Mouse (Mus musculus) midbrain, embryonic 11.5 days (tissue): Measurements from ENCODE around the gene Parp3. TPM values are rescaled to one million over a fixed set of nuclear protein-coding genes. Genes with fewer than 3 reads are reported as not detected.

Experiments used
- ATAC-seq: fragments of 200-750 bp; cut with Nextera tagmentation; 2 replicates; pipeline ENCODE4 v1.8.0; 2017; ENCODE audit warnings: moderate TSS enrichment, moderate library complexity; ENCODE audit not compliant: low FRiP score
- DNase-seq: peaks from one replicate; pipeline ENCODE4 v3.0.0; 2015; ENCODE audit warnings: low spot score; ENCODE audit errors: missing footprints
- H3K27ac ChIP-seq: fragments of 300-500 bp; sonication (generic); 2 replicates; pipeline ENCODE4 v1.5.1; 2014; ENCODE audit warnings: low read depth, low read length
- H3K27me3 ChIP-seq: fragments of 300-500 bp; sonication (generic); 2 replicates; pipeline ENCODE4 v1.6.1; 2014; ENCODE audit warnings: mild to moderate bottlenecking, low read length, moderate library complexity, mixed read lengths; ENCODE audit not compliant: control insufficient read depth, insufficient read depth
- H3K36me3 ChIP-seq: fragments of 300-500 bp; sonication (generic); 2 replicates; pipeline ENCODE4 v1.6.1; 2014; ENCODE audit warnings: mild to moderate bottlenecking, low read length, moderate library complexity, mixed read lengths; ENCODE audit not compliant: control insufficient read depth, insufficient read depth
- H3K4me1 ChIP-seq: fragments of 300-500 bp; sonication (generic); 2 replicates; pipeline ENCODE4 v1.6.1; 2014; ENCODE audit warnings: low read length; ENCODE audit not compliant: control insufficient read depth, insufficient read depth
- H3K4me2 ChIP-seq: fragments of 300-500 bp; sonication (generic); 2 replicates; pipeline ENCODE4 v1.6.1; 2014; ENCODE audit warnings: mild to moderate bottlenecking, moderate library complexity
- H3K4me3 ChIP-seq: fragments of 300-500 bp; sonication (generic); 2 replicates; pipeline ENCODE4 v1.5.1; 2014; ENCODE audit warnings: low read depth, low read length
- H3K9ac ChIP-seq: fragments of 300-500 bp; sonication (generic); 2 replicates; pipeline ENCODE4 v1.6.1; 2014; ENCODE audit warnings: low read length
- H3K9me3 ChIP-seq: fragments of 300-500 bp; sonication (generic); 2 replicates; pipeline ENCODE4 v1.6.1; 2016; ENCODE audit warnings: low read length; ENCODE audit not compliant: control insufficient read depth
- WGBS: fragments of 180-500 bp; shearing (Covaris S2); extraction: QIAGEN DNeasy Blood & Tissue Kit; methylation state at CpG from one replicate; pipeline ENCODE4 v1.1.7; 2014; 5-methylcytosine and 5-hydroxymethylcytosine counted together
- polyA plus RNA-seq: library from polyadenylated mRNA; unstranded; fragments of >200 nt; fragmentation: Nextera tagmentation; extraction: Ambion mirVana; gene quantifications from 2 replicates; pipeline ENCODE4 v1.2.1, GENCODE M21; 2014

Parp3 gene
- polyA plus RNA-seq, 1 experiment from 2014 or later, result 1.2 TPM

- H3K27ac ChIP-seq, result no peak overlapping the region
- peaks cover 23% of the 10 kb centered on the region for H3K36me3 ChIP-seq
- no peak overlapping the region for H3K4me3 ChIP-seq
- ATAC-seq (no peak), DNase-seq (peak; percentile 86)
- H3K27me3 ChIP-seq, result peaks cover 7% of the 10 kb centered on the region
- H3K4me1 ChIP-seq, result peaks cover 25% of the 10 kb centered on the region
- no peak overlapping the region for H3K4me2 ChIP-seq
- 86% methylated on average over 21 of the region's 21 CpGs for WGBS
- no peaks in the 10 kb centered on the region for H3K9me3 ChIP-seq
- no peak overlapping the region for H3K9ac ChIP-seq
These were observed 13.4 kb downstream of the Parp3 start for GRCm38 (mm10) chr9:106463122-106464063.

- peaks cover 7% of the 10 kb centered on the region for H3K27me3 ChIP-seq
- H3K9me3 ChIP-seq, result no peaks in the 10 kb centered on the region
- DNase-seq (peak; percentile 83), ATAC-seq (no peak)
- H3K4me3 ChIP-seq, result no peak overlapping the region
- H3K4me2 ChIP-seq, result no peak overlapping the region
- H3K27ac ChIP-seq, result no peak overlapping the region
- H3K9ac ChIP-seq, result no peak overlapping the region
- peaks cover 34% of the 10 kb centered on the region for H3K4me1 ChIP-seq
- WGBS, result 89% methylated on average over 12 of the region's 12 CpGs
- H3K36me3 ChIP-seq, result peaks cover 23% of the 10 kb centered on the region
These were observed 14.3 kb downstream of the Parp3 start for GRCm38 (mm10) chr9:106462430-106462800.

GRCm38 (mm10) chr9:106461641-106462429, 14.9 kb downstream of the Parp3 start:
- no peak for ATAC-seq
- H3K27me3 ChIP-seq, result peaks cover 7% of the 10 kb centered on the region
- peak; percentile 62 for DNase-seq
- peaks cover 23% of the 10 kb centered on the region for H3K36me3 ChIP-seq
- no peak overlapping the region for H3K4me2 ChIP-seq
- no peak overlapping the region for H3K9ac ChIP-seq
- H3K4me3 ChIP-seq, result no peak overlapping the region
- H3K27ac ChIP-seq, result no peak overlapping the region
- 82% methylated on average over 16 of the region's 16 CpGs for WGBS
- no peaks in the 10 kb centered on the region for H3K9me3 ChIP-seq
- peaks cover 40% of the 10 kb centered on the region for H3K4me1 ChIP-seq

GRCm38 (mm10) chr9:106461026-106461415, 15.7 kb downstream of the Parp3 start:
- Histone ChIP-seq H3K4me2 (no peak overlapping the region), H3K36me3 (peaks cover 23% of the 10 kb centered on the region), H3K27me3 (peaks cover 7% of the 10 kb centered on the region), H3K27ac (no peak overlapping the region), H3K4me1 (peaks cover 48% of the 10 kb centered on the region), H3K9me3 (no peaks in the 10 kb centered on the region), H3K9ac (no peak overlapping the region), H3K4me3 (no peak overlapping the region)
- ATAC-seq (no peak), DNase-seq (peak; percentile 44)
- WGBS, result 96% methylated on average over 9 of the region's 9 CpGs

- Histone ChIP-seq H3K9ac (no peak overlapping the region), H3K4me1 (peaks cover 53% of the 10 kb centered on the region), H3K4me2 (no peak overlapping the region), H3K27ac (no peak overlapping the region), H3K36me3 (peaks cover 23% of the 10 kb centered on the region), H3K27me3 (peaks cover 7% of the 10 kb centered on the region; the same call in 1 of the 2 replicates), H3K4me3 (no peak overlapping the region), H3K9me3 (no peaks in the 10 kb centered on the region)
- ATAC-seq (no peak), DNase-seq (peak; percentile 79)
- 80% methylated on average over 18 of the region's 18 CpGs for WGBS
These were observed 16.2 kb downstream of the Parp3 start for GRCm38 (mm10) chr9:106460401-106461025.

- peaks cover 6% of the 10 kb centered on the region; the same call in 1 of the 2 replicates for H3K27me3 ChIP-seq
- H3K4me1 ChIP-seq, result peaks cover 54% of the 10 kb centered on the region
- H3K9me3 ChIP-seq, result no peaks in the 10 kb centered on the region
- no peak overlapping the region for H3K27ac ChIP-seq
- no peak overlapping the region for H3K4me3 ChIP-seq
- peaks cover 23% of the 10 kb centered on the region for H3K36me3 ChIP-seq
- no peak for ATAC-seq
- H3K4me2 ChIP-seq, result no peak overlapping the region
- 85% methylated on average over 15 of the region's 15 CpGs for WGBS
- H3K9ac ChIP-seq, result no peak overlapping the region
- no peak for DNase-seq
These were observed 16.8 kb downstream of the Parp3 start for GRCm38 (mm10) chr9:106459946-106460345.

- Histone ChIP-seq H3K9ac (peak overlapping the region; percentile 49), H3K4me2 (peak overlapping the region; percentile 78), H3K27me3 (no peaks in the 10 kb centered on the region; the same call in 1 of the 2 replicates), H3K4me1 (peaks cover 55% of the 10 kb centered on the region), H3K36me3 (peaks cover 17% of the 10 kb centered on the region), H3K9me3 (no peaks in the 10 kb centered on the region), H3K4me3 (no peak overlapping the region), H3K27ac (peak overlapping the region; percentile 97; the same call in 1 of the 2 replicates)
- DNase-seq (no peak), ATAC-seq (no peak)
- WGBS, result 63% methylated on average over 5 of the region's 5 CpGs
These were observed 18.8 kb downstream of the Parp3 start for GRCm38 (mm10) chr9:106457920-106458319.

- peak; percentile 95 for DNase-seq
- peaks cover 13% of the 10 kb centered on the region for H3K36me3 ChIP-seq
- 40% methylated on average over 9 of the region's 9 CpGs for WGBS
- peak overlapping the region; percentile 97 for H3K27ac ChIP-seq
- H3K9ac ChIP-seq, result peak overlapping the region; percentile 97
- no peak for ATAC-seq
- peak overlapping the region; percentile 88 for H3K4me3 ChIP-seq
- peaks cover 63% of the 10 kb centered on the region for H3K4me1 ChIP-seq
- peak overlapping the region; percentile 78 for H3K4me2 ChIP-seq
- H3K27me3 ChIP-seq, result no peaks in the 10 kb centered on the region
- no peaks in the 10 kb centered on the region for H3K9me3 ChIP-seq
These were observed 19.6 kb downstream of the Parp3 start for GRCm38 (mm10) chr9:106457163-106457559.
